Mouse (Mus musculus) kidney, embryonic 15.5 days (tissue): ENCODE results near the gene Cd44. TPM values are rescaled to one million over a fixed set of nuclear protein-coding genes. Genes with fewer than 3 reads are reported as not detected.

Experiments
- ATAC-seq: fragments of 200-750 bp; cut with Nextera tagmentation; replicated peaks from 2 replicates; pipeline ENCODE4 v1.8.0; 2017; ENCODE audit warnings: moderate TSS enrichment; ENCODE audit not compliant: low FRiP score
- H3K27ac ChIP-seq: fragments of 300-500 bp; sonication (generic); 2 replicates; pipeline ENCODE4 v1.5.1; 2015; ENCODE audit warnings: mild to moderate bottlenecking, inconsistent platforms
- H3K27me3 ChIP-seq: fragments of 300-500 bp; sonication (generic); 2 replicates; pipeline ENCODE4 v1.6.1; 2015; ENCODE audit warnings: inconsistent platforms
- H3K36me3 ChIP-seq: fragments of 300-500 bp; sonication (generic); 2 replicates; pipeline ENCODE4 v1.6.1; 2015; ENCODE audit warnings: inconsistent platforms
- H3K4me1 ChIP-seq: fragments of 300-500 bp; sonication (generic); 2 replicates; pipeline ENCODE4 v1.6.1; 2015; ENCODE audit warnings: inconsistent platforms
- H3K4me2 ChIP-seq: fragments of 300-500 bp; sonication (generic); 2 replicates; pipeline ENCODE4 v1.6.1; 2015; ENCODE audit warnings: moderate library complexity, mild to moderate bottlenecking, inconsistent platforms
- H3K4me3 ChIP-seq: fragments of 300-500 bp; sonication (generic); replicated peaks from 2 replicates; pipeline ENCODE4 v1.5.1; 2015; ENCODE audit warnings: mild to moderate bottlenecking, inconsistent platforms
- H3K9ac ChIP-seq: fragments of 300-500 bp; sonication (generic); 2 replicates; pipeline ENCODE4 v1.6.1; 2015; ENCODE audit warnings: mild to moderate bottlenecking, inconsistent platforms
- H3K9me3 ChIP-seq: fragments of 300-500 bp; sonication (generic); replicated peaks from 2 replicates; pipeline ENCODE4 v1.6.1; 2016; ENCODE audit warnings: inconsistent platforms
- WGBS: fragments of 180-500 bp; shearing (Covaris S2); methylation state at CpG from one replicate; pipeline ENCODE4 v1.1.7; 2015; ENCODE audit warnings: mixed read lengths; 5-methylcytosine and 5-hydroxymethylcytosine counted together
- polyA plus RNA-seq: library from polyadenylated mRNA; unstranded; fragments of >200 nt; fragmentation: Nextera tagmentation; extraction: Ambion mirVana; gene quantifications from 2 replicates; pipeline ENCODE4 v1.2.1, GENCODE M21; 2015

The Cd44 gene
- polyA plus RNA-seq, 1 experiment from 2014 or later = 5.5 TPM

- no peaks in the 10 kb centered on the region for H3K27me3 ChIP-seq
- no peaks in the 10 kb centered on the region for H3K36me3 ChIP-seq
- H3K9ac ChIP-seq = no peak overlapping the region
- no peaks in the 10 kb centered on the region for H3K9me3 ChIP-seq
- WGBS = 92% methylated on average over 8 of the region's 8 CpGs
- no peak overlapping the region for H3K4me2 ChIP-seq
- no peak overlapping the region for H3K27ac ChIP-seq
- no peak for ATAC-seq
- 0 out of 2 replicates have a peak, but pooled peaks cover 3% of the 10 kb centered on the region for H3K4me1 ChIP-seq
- H3K4me3 ChIP-seq = no peak overlapping the region
Observed at GRCm38 (mm10) chr2:102865354-102865752, 36.1 kb downstream of the Cd44 start.

- H3K27ac ChIP-seq = no peak overlapping the region
- H3K4me1 ChIP-seq = 0 out of 2 replicates have a peak, but pooled peaks cover 3% of the 10 kb centered on the region
- 68% methylated on average over 6 of the region's 6 CpGs for WGBS
- H3K27me3 ChIP-seq = no peaks in the 10 kb centered on the region
- no peaks in the 10 kb centered on the region for H3K36me3 ChIP-seq
- H3K9ac ChIP-seq = no peak overlapping the region
- no peak for ATAC-seq
- no peaks in the 10 kb centered on the region for H3K9me3 ChIP-seq
- no peak overlapping the region for H3K4me2 ChIP-seq
- no peak overlapping the region for H3K4me3 ChIP-seq
Observed at GRCm38 (mm10) chr2:102864695-102865353, 36.6 kb downstream of the Cd44 start.

- H3K9ac ChIP-seq = no peak overlapping the region
- no peaks in the 10 kb centered on the region for H3K27me3 ChIP-seq
- H3K4me1 ChIP-seq = 0 out of 2 replicates have a peak, but pooled peaks cover 3% of the 10 kb centered on the region
- no peak overlapping the region for H3K4me2 ChIP-seq
- H3K4me3 ChIP-seq = no peak overlapping the region
- 78% methylated on average over 4 of the region's 4 CpGs for WGBS
- H3K36me3 ChIP-seq = no peaks in the 10 kb centered on the region
- no peaks in the 10 kb centered on the region for H3K9me3 ChIP-seq
- no peak for ATAC-seq
- no peak overlapping the region for H3K27ac ChIP-seq
Observed at GRCm38 (mm10) chr2:102864036-102864435, 37.4 kb downstream of the Cd44 start.

GRCm38 (mm10) chr2:102863583-102863982 lies 37.9 kb downstream of the Cd44 start:
- H3K27ac ChIP-seq = no peak overlapping the region
- no peaks in the 10 kb centered on the region for H3K36me3 ChIP-seq
- H3K27me3 ChIP-seq = no peaks in the 10 kb centered on the region
- no peak overlapping the region for H3K9ac ChIP-seq
- ATAC-seq = no peak
- no peak overlapping the region for H3K4me2 ChIP-seq
- H3K9me3 ChIP-seq = no peaks in the 10 kb centered on the region
- H3K4me3 ChIP-seq = no peak overlapping the region
- WGBS = 89% methylated on average over 2 of the region's 2 CpGs
- H3K4me1 ChIP-seq = 0 out of 2 replicates have a peak, but pooled peaks cover 3% of the 10 kb centered on the region

GRCm38 (mm10) chr2:102862706-102863105 lies 38.8 kb downstream of the Cd44 start:
- Histone ChIP-seq H3K36me3 (no peaks in the 10 kb centered on the region), H3K9me3 (no peaks in the 10 kb centered on the region), H3K27ac (no peak overlapping the region), H3K4me1 (0 out of 2 replicates have a peak, but pooled peaks cover 2% of the 10 kb centered on the region), H3K4me2 (no peak overlapping the region), H3K27me3 (no peaks in the 10 kb centered on the region), H3K9ac (no peak overlapping the region), H3K4me3 (no peak overlapping the region)
- WGBS = 62% methylated on average over 7 of the region's 7 CpGs
- no peak for ATAC-seq

- H3K9me3 ChIP-seq = no peaks in the 10 kb centered on the region
- H3K4me3 ChIP-seq = no peak overlapping the region
- no peak overlapping the region for H3K4me2 ChIP-seq
- ATAC-seq = no peak
- no peaks in the 10 kb centered on the region for H3K36me3 ChIP-seq
- H3K27ac ChIP-seq = no peak overlapping the region
- no peak overlapping the region for H3K9ac ChIP-seq
- H3K4me1 ChIP-seq = no peaks in the 10 kb centered on the region
- no peaks in the 10 kb centered on the region for H3K27me3 ChIP-seq
- 96% methylated on average over 6 of the region's 6 CpGs for WGBS
Observed at GRCm38 (mm10) chr2:102858271-102858670, 43.2 kb downstream of the Cd44 start.

- no peak for ATAC-seq
- H3K4me2 ChIP-seq = no peak overlapping the region
- H3K27me3 ChIP-seq = no peaks in the 10 kb centered on the region
- no peak overlapping the region for H3K27ac ChIP-seq
- 88% methylated on average over 3 of the region's 3 CpGs for WGBS
- no peak overlapping the region for H3K4me3 ChIP-seq
- H3K4me1 ChIP-seq = no peaks in the 10 kb centered on the region
- no peaks in the 10 kb centered on the region for H3K36me3 ChIP-seq
- no peak overlapping the region for H3K9ac ChIP-seq
- no peaks in the 10 kb centered on the region for H3K9me3 ChIP-seq
Observed at GRCm38 (mm10) chr2:102853297-102853696, 48.2 kb downstream of the Cd44 start.

GRCm38 (mm10) chr2:102851936-102852477 lies 49.5 kb downstream of the Cd44 start:
- H3K4me3 ChIP-seq = no peak overlapping the region
- H3K27ac ChIP-seq = no peak overlapping the region
- 48% methylated on average over 4 of the region's 4 CpGs for WGBS
- H3K9me3 ChIP-seq = no peaks in the 10 kb centered on the region
- H3K27me3 ChIP-seq = no peaks in the 10 kb centered on the region
- H3K4me2 ChIP-seq = no peak overlapping the region
- no peaks in the 10 kb centered on the region for H3K36me3 ChIP-seq
- no peak overlapping the region for H3K9ac ChIP-seq
- ATAC-seq = no peak
- no peaks in the 10 kb centered on the region for H3K4me1 ChIP-seq

- Histone ChIP-seq H3K27me3 (no peaks in the 10 kb centered on the region), H3K9ac (no peak overlapping the region), H3K4me3 (no peak overlapping the region), H3K4me2 (no peak overlapping the region), H3K36me3 (no peaks in the 10 kb centered on the region), H3K27ac (no peak overlapping the region), H3K9me3 (no peaks in the 10 kb centered on the region), H3K4me1 (no peaks in the 10 kb centered on the region)
- no peak for ATAC-seq
Observed at GRCm38 (mm10) chr2:102850026-102850425, 51.4 kb downstream of the Cd44 start.

GRCm38 (mm10) chr2:102848811-102849433 lies 52.5 kb downstream of the Cd44 start:
- 90% methylated on average over 5 of the region's 5 CpGs for WGBS
- Histone ChIP-seq H3K27me3 (no peaks in the 10 kb centered on the region), H3K9ac (no peak overlapping the region), H3K4me1 (no peaks in the 10 kb centered on the region), H3K9me3 (no peaks in the 10 kb centered on the region), H3K27ac (no peak overlapping the region), H3K4me3 (no peak overlapping the region), H3K4me2 (no peak overlapping the region), H3K36me3 (no peaks in the 10 kb centered on the region)
- ATAC-seq = no peak

GRCm38 (mm10) chr2:102841231-102841630 lies 60.2 kb downstream of the Cd44 start:
- H3K36me3 ChIP-seq = no peaks in the 10 kb centered on the region
- H3K27ac ChIP-seq = no peak overlapping the region
- H3K27me3 ChIP-seq = no peaks in the 10 kb centered on the region
- no peak for ATAC-seq
- H3K9ac ChIP-seq = no peak overlapping the region
- no peaks in the 10 kb centered on the region for H3K9me3 ChIP-seq
- H3K4me1 ChIP-seq = no peaks in the 10 kb centered on the region
- H3K4me3 ChIP-seq = no peak overlapping the region
- no peak overlapping the region for H3K4me2 ChIP-seq

GRCm38 (mm10) chr2:102838179-102838578 lies 63.3 kb downstream of the Cd44 start:
- H3K4me1 ChIP-seq = no peaks in the 10 kb centered on the region
- no peaks in the 10 kb centered on the region for H3K9me3 ChIP-seq
- no peak overlapping the region for H3K4me2 ChIP-seq
- no peaks in the 10 kb centered on the region for H3K36me3 ChIP-seq
- no peak overlapping the region for H3K27ac ChIP-seq
- WGBS = 89% methylated on average over 7 of the region's 7 CpGs
- H3K4me3 ChIP-seq = no peak overlapping the region
- H3K27me3 ChIP-seq = no peaks in the 10 kb centered on the region
- H3K9ac ChIP-seq = no peak overlapping the region
- ATAC-seq = no peak
